Mouse (Mus musculus): ENCODE results near the gene Bmp6.

DNA sequence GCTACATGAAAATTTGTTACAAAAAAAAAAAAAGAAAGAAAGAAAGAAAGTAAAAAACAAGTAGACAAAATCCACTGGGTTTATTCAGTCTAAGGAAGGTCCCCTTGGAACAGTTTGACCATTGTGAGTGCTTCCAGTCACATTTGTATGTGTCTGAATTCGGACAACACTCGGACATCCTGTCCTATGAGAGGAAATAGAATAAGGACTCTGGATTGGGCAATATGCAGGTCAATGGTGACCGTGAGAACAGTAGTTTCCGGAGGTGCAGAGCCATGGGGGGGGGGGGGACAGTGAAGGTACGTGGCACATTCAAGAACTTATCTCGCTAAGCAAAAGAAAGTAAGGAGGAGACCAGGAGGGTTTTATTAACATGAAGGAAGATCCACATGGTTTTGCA lies 189.8 kb downstream of the Bmp6 start:
- TF ChIP-seq CTCF (IDR thresholded peaks at IDR 0.05; ENCODE audit: low read depth, low read length) (no peak), POLR2A (IDR thresholded peaks at IDR 0.05; ENCODE audit: insufficient read depth, low read length) (no peak)

Data from ES-Bruce4 (cell line).